Mouse (Mus musculus) midbrain, embryonic 10.5 days (tissue): ENCODE results near the gene Ppm1b. TPM values are rescaled to one million over a fixed set of nuclear protein-coding genes. Genes with fewer than 3 reads are reported as not detected.

Experiments
- DNase-seq: peaks from one replicate; pipeline ENCODE4 v3.0.0-alpha.2; 2017; ENCODE audit warnings: low spot score
- H3K27ac ChIP-seq: fragments of 300-500 bp; sonication (generic); replicated peaks from 2 replicates; pipeline ENCODE4 v1.5.1; 2016; ENCODE audit warnings: mild to moderate bottlenecking
- H3K27me3 ChIP-seq: fragments of 300-500 bp; sonication (generic); 2 replicates; pipeline ENCODE4 v1.6.1; 2016; ENCODE audit warnings: low read depth, mild to moderate bottlenecking; ENCODE audit not compliant: poor library complexity, severe bottlenecking
- H3K36me3 ChIP-seq: fragments of 300-500 bp; sonication (generic); 2 replicates; pipeline ENCODE4 v1.6.1; 2016; ENCODE audit warnings: mild to moderate bottlenecking, moderate library complexity
- H3K4me1 ChIP-seq: fragments of 300-500 bp; sonication (generic); 2 replicates; pipeline ENCODE4 v1.6.1; 2016
- H3K4me3 ChIP-seq: fragments of 300-500 bp; sonication (generic); 2 replicates; pipeline ENCODE4 v1.5.1; 2016; ENCODE audit warnings: mild to moderate bottlenecking, moderate library complexity
- H3K9me3 ChIP-seq: fragments of 300-500 bp; sonication (generic); replicated peaks from 2 replicates; pipeline ENCODE4 v1.6.1; 2016; ENCODE audit warnings: mild to moderate bottlenecking
- WGBS: fragments of 180-500 bp; shearing (Covaris S2); methylation state at CpG from one replicate; pipeline ENCODE4 v1.1.7; 2016; 5-methylcytosine and 5-hydroxymethylcytosine counted together
- polyA plus RNA-seq: library from polyadenylated mRNA; unstranded; fragments of >200 nt; fragmentation: Nextera tagmentation; extraction: Ambion mirVana; gene quantifications from 2 replicates; pipeline ENCODE4 v1.2.1, GENCODE M21; 2016

Gene Ppm1b
- polyA plus RNA-seq, 1 experiment from 2014 or later: 58.0 TPM

DNA sequence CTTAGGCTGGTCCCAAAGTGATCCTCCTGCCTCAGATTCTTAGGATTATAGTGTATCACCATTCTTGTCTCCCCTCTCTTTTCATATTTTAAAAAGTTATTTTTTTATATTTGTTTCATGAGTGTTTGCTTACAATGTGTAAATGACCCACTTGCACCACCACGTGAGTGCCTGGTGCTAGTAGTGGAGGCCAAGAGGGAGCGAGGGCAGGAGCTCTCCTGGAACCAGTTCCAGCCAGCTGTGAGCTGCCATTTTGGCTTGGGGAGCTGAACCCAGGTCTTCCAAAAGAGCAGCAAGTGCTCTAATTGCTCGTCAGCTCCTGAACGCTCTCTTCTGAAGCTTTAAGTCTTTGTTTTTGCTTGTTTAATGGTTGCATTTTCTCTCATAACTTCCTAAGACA lies 3.6 kb downstream of the Ppm1b start:
- DNase-seq: no peak
- H3K4me3 ChIP-seq: peak overlapping the region; percentile 94
- no peaks in the 10 kb centered on the region for H3K27me3 ChIP-seq
- peaks cover 14% of the 10 kb centered on the region for H3K36me3 ChIP-seq
- no peaks in the 10 kb centered on the region for H3K9me3 ChIP-seq
- H3K4me1 ChIP-seq: peaks cover 27% of the 10 kb centered on the region
- WGBS: 79% methylated on average over 4 of the region's 4 CpGs
- no peak overlapping the region for H3K27ac ChIP-seq

DNA sequence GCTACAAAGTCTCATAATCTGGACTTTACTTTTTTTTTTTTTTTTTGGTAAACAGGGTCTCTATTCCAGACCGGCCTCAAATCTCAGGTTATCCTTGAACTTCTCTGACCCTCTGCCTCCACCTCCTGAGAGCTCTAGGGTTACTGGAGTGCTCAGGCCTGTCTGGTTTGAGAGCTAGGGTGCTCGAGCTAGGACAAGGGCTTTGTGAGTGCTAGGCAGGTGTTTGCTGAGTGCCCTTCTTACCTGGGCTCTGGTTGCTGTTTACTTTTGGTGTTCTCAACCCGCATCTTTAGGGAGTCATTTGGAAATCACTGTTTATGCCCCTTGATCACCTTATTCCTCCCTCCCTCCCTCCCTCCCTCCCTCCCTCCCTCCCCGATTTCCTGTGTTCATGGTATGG lies 5.5 kb downstream of the Ppm1b start:
- H3K4me3 ChIP-seq: no peak overlapping the region
- no peak overlapping the region for H3K27ac ChIP-seq
- peaks cover 18% of the 10 kb centered on the region for H3K4me1 ChIP-seq
- DNase-seq: no peak
- H3K36me3 ChIP-seq: peaks cover 30% of the 10 kb centered on the region
- H3K27me3 ChIP-seq: no peaks in the 10 kb centered on the region
- 0 out of 2 replicates have a peak, but pooled peaks cover 6% of the 10 kb centered on the region for H3K9me3 ChIP-seq
- 89% methylated on average over 4 of the region's 4 CpGs for WGBS

DNA sequence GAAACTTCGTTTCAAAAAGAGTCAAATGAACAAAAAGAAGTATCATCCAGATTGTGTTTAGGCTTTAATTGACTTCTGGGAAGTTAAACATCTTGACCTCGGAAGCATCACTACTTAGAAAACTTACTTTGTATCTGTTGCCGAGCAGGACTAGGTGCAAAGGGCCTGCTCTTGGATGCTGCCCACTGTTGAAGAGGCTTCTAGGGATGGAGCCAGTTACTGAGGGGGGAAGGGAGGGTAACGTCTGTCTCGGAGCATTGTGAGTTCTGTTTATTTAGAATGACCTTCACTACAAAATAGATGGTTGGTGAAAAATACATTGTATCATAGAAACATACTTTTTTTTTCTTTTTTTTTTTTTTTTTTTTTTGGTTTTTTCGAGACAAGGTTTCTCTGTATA lies 7.1 kb downstream of the Ppm1b start:
- Histone ChIP-seq H3K4me1 (peaks cover 22% of the 10 kb centered on the region), H3K27ac (no peak overlapping the region), H3K9me3 (0 out of 2 replicates have a peak, but pooled peaks cover 6% of the 10 kb centered on the region), H3K4me3 (no peak overlapping the region), H3K27me3 (no peaks in the 10 kb centered on the region), H3K36me3 (peaks cover 30% of the 10 kb centered on the region)
- 84% methylated on average over 6 of the region's 6 CpGs for WGBS
- DNase-seq: no peak

DNA sequence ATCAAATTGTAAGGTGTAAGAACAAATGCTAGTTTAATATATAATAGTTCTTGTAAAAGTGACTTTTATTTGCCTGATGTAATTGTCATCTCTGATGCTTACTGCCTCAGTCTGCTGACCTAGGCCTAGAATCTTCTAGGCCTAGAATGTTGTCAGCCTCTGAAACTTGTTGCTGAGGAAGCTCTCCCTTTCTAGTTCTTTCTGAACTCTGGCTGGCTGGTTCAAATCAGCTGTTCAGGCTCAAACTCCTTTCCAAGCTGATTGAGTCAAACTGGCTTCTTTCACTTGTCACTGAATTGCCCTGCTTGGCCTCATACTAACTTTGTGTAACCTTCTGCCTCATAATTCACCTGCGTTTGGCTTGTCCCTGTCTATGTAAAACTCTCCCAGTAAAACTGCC lies 9.7 kb downstream of the Ppm1b start:
- Histone ChIP-seq H3K4me3 (no peak overlapping the region), H3K27ac (no peak overlapping the region), H3K4me1 (peaks cover 18% of the 10 kb centered on the region), H3K9me3 (0 out of 2 replicates have a peak, but pooled peaks cover 6% of the 10 kb centered on the region), H3K27me3 (no peaks in the 10 kb centered on the region), H3K36me3 (peaks cover 30% of the 10 kb centered on the region)
- no peak for DNase-seq
- WGBS: 96% methylated on average over 1 of the region's 1 CpGs

- WGBS: 64% methylated on average over 1 of the region's 1 CpGs
- H3K4me1 ChIP-seq: peaks cover 18% of the 10 kb centered on the region
- no peak for DNase-seq
Observed at GRCm38 (mm10) chr17:84967045-84967444, 10.5 kb downstream of the Ppm1b start.

DNA sequence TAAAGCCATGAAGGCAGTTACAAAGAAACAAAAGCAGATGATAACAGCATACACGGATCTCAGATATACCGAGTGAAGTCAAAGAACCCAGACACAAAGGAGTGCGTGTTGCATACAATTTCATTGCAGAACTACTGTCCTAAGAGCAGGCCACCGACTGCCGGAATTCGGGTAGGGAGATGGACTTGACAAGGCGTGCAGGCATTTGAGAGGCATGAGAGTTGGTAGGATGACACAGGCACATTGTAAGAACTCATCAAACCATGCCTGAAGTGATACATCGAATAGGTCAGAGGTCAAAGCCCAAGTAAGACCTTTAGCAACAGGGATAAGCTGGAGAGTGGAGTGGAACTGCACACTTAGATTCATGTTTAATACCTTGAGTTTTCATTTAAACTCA lies 13.4 kb downstream of the Ppm1b start:
- Histone ChIP-seq H3K9me3 (0 out of 2 replicates have a peak, but pooled peaks cover 6% of the 10 kb centered on the region), H3K4me1 (peaks cover 18% of the 10 kb centered on the region), H3K27ac (no peak overlapping the region), H3K36me3 (peaks cover 22% of the 10 kb centered on the region), H3K4me3 (no peak overlapping the region), H3K27me3 (no peaks in the 10 kb centered on the region)
- no peak for DNase-seq
- WGBS: 71% methylated on average over 8 of the region's 8 CpGs

More at GRCm38 (mm10) chr17:84967045-84967444, 10.5 kb downstream of the Ppm1b start:
- 0 out of 2 replicates have a peak, but pooled peaks cover 6% of the 10 kb centered on the region for H3K9me3 ChIP-seq
- no peak overlapping the region for H3K27ac ChIP-seq
- no peak overlapping the region for H3K4me3 ChIP-seq
- no peaks in the 10 kb centered on the region for H3K27me3 ChIP-seq
- H3K36me3 ChIP-seq: peaks cover 29% of the 10 kb centered on the region

DNA sequence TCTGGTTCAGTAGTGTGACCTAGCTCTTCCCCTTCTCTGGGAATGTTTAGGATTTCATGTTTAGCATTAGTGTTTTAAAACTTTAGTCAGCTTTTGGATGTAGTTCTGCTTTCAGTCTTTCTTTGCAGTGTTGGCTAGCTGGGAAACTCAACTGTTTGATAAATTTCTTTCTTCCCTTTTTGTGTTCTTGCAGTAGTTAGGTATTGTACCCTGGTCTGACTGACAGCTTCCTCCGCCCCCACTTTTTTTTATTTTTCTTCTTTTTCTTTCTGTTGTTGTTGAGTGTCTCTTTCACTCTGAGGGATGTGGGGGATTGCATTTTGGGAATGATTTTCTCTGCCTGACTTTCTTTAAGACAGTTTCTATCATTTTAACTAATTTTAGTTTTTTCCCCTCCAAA lies 25.2 kb downstream of the Ppm1b start:
- Histone ChIP-seq H3K4me1 (no peaks in the 10 kb centered on the region), H3K36me3 (peaks cover 42% of the 10 kb centered on the region), H3K9me3 (peaks cover 21% of the 10 kb centered on the region), H3K27me3 (no peaks in the 10 kb centered on the region), H3K27ac (no peak overlapping the region), H3K4me3 (no peak overlapping the region)
- no peak for DNase-seq
- WGBS: 100% methylated on average over 1 of the region's 1 CpGs

DNA sequence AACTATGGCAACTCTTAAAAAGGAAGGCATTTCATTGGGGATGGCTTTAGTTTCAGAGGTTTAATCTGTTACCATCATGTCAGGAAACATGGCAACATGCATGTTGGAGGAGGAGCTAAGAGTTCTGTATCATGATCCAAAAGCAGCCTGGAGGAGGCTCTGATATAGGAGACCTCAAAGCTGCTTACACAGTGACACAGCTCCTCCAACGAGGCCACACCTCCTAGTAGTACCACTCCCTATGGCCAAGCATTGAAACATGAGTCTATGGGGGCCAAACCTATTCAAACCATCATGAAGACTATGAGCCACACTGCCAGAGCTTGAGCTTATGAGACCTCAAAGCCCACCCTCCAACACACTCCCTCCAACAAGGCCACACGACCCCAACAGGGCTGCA lies 26.2 kb downstream of the Ppm1b start:
- Histone ChIP-seq H3K4me1 (peaks cover 5% of the 10 kb centered on the region; the same call in 1 of the 2 replicates), H3K36me3 (peaks cover 33% of the 10 kb centered on the region), H3K9me3 (peaks cover 12% of the 10 kb centered on the region), H3K4me3 (no peak overlapping the region), H3K27me3 (no peaks in the 10 kb centered on the region), H3K27ac (no peak overlapping the region)
- 84% methylated on average over 2 of the region's 2 CpGs for WGBS
- DNase-seq: no peak

GRCm38 (mm10) chr17:84986368-84986767 lies 29.8 kb downstream of the Ppm1b start:
- Histone ChIP-seq H3K9me3 (no peaks in the 10 kb centered on the region), H3K27me3 (no peaks in the 10 kb centered on the region), H3K36me3 (peaks cover 16% of the 10 kb centered on the region; the same call in 1 of the 2 replicates), H3K27ac (no peak overlapping the region), H3K4me3 (no peak overlapping the region), H3K4me1 (peaks cover 6% of the 10 kb centered on the region; the same call in 1 of the 2 replicates)
- 84% methylated on average over 5 of the region's 5 CpGs for WGBS
- no peak for DNase-seq

DNA sequence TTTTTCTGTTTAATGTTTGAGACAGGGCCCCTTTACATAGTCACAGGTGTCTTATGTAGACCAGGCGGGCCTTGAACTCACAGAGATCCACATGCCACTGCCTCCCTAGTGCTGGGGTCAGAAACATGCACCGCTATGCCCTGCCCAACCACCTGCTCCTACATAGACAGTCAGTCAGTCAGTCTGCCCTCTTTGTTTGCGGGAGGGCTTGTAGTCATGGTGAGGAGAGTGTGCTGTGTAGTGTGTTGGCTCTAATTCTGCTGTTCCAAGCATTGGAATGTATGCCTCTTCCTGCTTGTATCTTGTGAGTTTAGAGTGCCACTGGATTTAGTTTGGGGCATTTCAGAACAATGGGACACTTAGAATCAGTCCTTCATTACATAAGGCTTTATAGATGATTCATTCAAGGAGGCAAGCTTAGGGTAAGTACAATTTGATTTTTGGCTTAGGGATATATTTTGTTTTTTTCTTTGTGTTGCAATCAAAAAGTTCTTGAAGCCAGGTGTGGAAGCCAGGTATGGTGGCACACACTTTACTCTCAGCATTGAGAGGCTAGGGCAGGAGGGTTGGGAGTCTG lies 31.4 kb downstream of the Ppm1b start:
- Histone ChIP-seq H3K27ac (no peak overlapping the region), H3K9me3 (no peaks in the 10 kb centered on the region), H3K36me3 (peaks cover 14% of the 10 kb centered on the region), H3K4me3 (no peak overlapping the region), H3K4me1 (peaks cover 6% of the 10 kb centered on the region; the same call in 1 of the 2 replicates), H3K27me3 (no peaks in the 10 kb centered on the region)
- DNase-seq: no peak
- 89% methylated on average over 3 of the region's 3 CpGs for WGBS

- no peak for DNase-seq
- Histone ChIP-seq H3K9me3 (no peaks in the 10 kb centered on the region), H3K4me3 (no peak overlapping the region), H3K27ac (no peak overlapping the region), H3K4me1 (peaks cover 6% of the 10 kb centered on the region; the same call in 1 of the 2 replicates), H3K27me3 (no peaks in the 10 kb centered on the region), H3K36me3 (peaks cover 18% of the 10 kb centered on the region)
Observed at GRCm38 (mm10) chr17:84988514-84988913, 32.0 kb downstream of the Ppm1b start.

- H3K4me3 ChIP-seq: no peak overlapping the region
- H3K4me1 ChIP-seq: no peaks in the 10 kb centered on the region
- WGBS: 91% methylated on average over 6 of the region's 6 CpGs
- no peaks in the 10 kb centered on the region for H3K9me3 ChIP-seq
- H3K27me3 ChIP-seq: no peaks in the 10 kb centered on the region
- DNase-seq: no peak
- H3K27ac ChIP-seq: no peak overlapping the region
- H3K36me3 ChIP-seq: peaks cover 61% of the 10 kb centered on the region
Observed at GRCm38 (mm10) chr17:84995844-84996243, 39.3 kb downstream of the Ppm1b start.

- H3K4me3 ChIP-seq: no peak overlapping the region
- no peaks in the 10 kb centered on the region for H3K27me3 ChIP-seq
- WGBS: 75% methylated on average over 1 of the region's 1 CpGs
- no peak overlapping the region for H3K27ac ChIP-seq
- H3K9me3 ChIP-seq: no peaks in the 10 kb centered on the region
- peaks cover 69% of the 10 kb centered on the region for H3K36me3 ChIP-seq
- no peak for DNase-seq
- no peaks in the 10 kb centered on the region for H3K4me1 ChIP-seq
Observed at GRCm38 (mm10) chr17:84997639-84998038, 41.1 kb downstream of the Ppm1b start.
